Mouse (Mus musculus): ENCODE data around the gene Chst15.

Chst15 gene

DNA sequence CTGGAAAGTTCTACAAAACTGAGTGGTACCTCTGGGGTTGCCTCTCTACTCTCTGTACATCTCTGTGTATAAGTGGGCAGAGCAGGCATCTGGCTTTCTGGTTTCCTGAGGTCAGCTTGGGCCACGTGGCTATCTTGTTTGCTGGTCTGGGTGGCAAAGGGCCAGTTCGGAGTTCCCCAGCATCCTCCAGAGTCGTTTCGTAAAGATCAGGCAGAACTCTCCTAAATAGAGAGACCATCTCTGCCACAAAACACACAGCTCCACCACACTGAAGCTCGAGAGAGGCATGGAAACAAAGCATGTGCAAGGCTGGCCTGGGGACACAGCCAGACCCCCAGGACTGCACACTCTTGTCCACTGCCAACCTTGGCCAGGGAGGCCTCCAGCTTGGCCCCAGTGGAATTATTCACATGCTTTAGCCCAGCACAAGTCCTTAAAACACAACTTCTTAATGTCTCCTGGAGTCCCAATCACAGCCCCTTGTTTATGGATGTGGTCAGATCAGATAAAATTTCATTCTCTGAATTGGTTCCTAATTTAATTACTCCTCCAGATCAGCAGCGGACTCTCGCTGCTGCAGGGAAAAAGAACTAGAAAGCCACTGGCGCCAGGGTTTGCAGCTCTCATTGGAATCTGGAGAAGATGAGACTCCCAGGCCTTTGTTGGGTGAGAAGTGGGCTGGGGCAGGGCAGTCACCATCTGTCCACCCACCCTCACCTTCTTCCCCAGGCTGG lies 14.4 kb downstream of the Chst15 start:
- no peak for DNase-seq (ENCODE audit: low spot score)

DNA sequence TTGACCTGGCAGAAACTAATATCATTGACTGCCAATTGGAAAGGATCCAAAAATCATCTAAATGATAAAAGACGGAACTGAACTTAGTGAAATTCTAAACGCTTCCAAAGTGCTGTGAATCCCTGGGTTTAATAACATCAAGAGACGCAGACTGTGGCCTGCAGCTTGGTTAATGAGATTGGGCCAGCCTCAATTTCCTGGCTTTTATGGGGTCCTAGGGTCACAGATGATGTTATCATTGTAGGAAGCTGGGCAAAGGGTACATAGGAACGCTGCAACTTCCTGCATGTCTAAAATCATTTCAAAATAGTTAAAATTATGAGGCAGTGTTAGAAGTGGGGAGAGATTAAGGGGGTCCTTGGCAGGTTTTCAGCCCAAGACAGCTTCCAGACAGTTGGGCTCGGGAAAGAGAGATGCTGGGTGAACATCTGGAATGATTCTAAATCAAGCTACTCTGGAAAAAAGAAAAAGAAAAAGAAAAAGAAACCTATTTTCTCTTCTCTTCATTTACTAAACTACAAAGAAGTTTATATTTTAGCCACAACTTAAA lies 17.3 kb downstream of the Chst15 start:
- no peak for DNase-seq (ENCODE audit: low spot score)

DNA sequence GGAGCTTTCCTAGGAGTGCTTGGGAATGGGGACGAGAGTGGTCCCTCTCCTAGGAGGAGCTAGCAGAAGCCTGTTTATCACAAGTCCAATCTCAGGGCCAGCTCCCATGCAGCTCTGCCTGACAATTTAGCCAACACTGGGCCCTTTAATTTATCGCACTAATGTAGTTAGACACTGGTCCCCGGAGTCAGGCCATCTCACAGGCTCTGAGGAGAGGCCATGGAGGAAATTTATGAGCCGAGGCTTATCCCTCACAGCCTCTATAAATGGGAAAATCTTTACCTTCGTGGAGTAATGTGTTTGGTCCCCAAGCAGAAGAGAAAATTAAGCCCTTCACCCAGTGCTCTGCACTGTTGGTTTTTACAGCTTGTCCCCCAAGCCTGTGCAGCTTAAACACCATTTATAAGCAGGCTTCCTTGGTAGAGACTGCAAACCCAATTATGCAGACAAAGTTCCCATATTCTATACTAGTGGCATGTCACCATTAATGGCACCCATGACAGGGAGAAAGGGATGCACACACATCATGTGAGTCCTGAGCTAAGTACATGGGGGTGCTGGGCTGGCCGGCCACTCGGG lies 18.5 kb downstream of the Chst15 start:
- DNase-seq (ENCODE audit: low spot score): no peak

DNA sequence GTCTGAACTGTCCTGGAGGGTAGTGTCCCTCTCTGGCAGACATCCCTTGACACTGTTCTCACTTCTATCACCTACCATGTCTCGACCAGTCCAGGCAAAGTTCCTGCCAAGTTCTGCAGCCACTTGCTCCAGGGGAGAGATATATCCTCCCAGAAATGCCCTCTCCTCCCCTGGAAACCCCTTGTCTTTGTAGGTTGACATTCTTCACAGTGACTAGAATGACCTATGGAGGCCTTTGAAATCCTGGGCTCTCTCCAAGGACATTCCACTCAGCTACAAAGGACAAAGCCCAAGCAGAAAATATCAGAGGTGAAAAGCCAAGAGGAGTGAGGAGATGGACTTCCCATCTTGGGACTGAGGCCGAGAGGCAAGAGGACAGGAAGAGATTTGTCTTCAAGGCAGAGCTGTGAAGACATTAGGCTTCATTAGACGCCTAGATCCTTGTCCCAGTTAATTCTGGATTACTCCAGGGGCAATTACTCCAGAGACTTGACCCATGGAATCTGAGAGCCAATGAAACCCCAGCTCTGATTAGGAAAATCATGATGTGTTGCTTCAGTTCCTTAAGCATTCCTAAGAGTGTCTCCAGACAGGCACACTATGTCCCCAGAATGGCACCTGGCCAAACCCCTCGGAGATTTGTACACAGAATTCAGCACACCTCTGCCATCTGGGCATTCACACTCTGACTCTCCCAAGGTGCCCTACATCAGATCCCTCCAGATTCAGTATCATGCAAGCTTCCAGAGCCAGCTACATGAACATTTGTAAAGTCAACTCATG lies 20.2 kb downstream of the Chst15 start:
- no peak for DNase-seq (ENCODE audit: low spot score)

DNA sequence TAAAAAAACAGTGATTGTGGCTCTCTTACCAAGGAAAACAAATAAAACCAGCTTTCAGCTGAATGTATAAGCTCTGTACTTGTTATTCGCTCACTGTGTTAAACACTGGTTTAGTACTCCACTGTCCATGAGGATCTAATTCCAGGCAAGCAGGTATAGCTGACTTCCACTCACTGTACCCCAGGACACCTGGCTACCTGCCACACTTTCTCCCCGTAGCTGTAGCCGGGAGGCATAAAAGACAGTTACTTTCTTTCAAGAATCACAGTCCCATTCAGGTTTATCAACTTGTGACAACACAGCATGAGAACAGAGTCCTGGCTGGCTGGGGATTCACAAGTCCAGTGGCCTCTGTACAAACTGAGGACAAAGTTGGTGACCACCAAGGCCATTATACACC lies 20.9 kb downstream of the Chst15 start:
- no peak for DNase-seq (ENCODE audit: low spot score)

DNA sequence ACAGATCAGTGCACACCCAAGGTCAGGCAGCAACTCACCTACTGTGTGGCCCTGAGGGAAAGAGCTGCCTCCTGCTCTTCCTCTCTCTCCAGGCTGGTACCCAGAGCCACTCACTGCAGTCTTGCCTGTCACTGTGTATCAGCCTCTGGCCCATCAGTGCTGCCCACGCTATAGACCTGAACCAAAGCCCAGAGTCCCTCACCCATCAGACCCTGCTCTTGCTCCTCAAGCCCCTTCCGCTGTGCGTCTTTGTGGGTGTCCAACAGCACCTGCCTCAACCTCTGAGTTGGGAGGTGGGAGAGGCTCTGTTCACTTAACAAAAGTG lies 29.7 kb downstream of the Chst15 start:
- DNase-seq (ENCODE audit: low spot score): no peak

DNA sequence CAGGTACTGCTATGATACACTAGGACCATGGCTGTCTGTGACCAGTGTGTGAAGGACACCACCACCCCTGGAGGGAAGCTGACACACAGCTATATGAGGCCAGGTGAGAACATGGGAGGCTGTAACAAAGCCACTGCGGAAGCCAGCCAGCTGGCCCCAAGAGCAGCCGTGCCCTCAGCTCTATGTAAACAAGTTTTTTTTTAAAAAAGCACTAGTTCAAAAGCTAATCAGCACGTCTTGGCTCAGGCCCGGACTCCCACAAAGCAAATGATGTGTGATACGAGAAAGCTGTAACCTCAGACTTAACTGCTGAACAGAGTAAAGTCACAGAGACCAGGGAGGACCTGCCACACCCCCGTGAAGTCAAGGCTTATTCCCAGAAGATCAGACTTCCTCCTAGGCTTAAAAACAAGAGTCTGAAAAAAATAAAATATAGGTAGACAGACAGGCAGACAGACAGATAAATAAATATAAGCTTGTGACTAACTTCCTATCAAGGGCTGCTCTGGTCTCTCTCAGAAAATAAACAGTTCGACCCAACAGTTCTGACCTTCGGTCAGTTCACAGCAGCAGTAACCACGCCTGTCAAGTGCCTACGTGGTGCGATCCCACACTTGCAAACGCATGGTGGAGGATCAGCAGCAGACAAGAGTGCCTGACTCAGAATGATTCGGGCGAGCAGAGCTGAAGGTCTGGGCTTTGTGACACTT lies 30.2 kb downstream of the Chst15 start:
- no peak for DNase-seq (ENCODE audit: low spot score)

DNA sequence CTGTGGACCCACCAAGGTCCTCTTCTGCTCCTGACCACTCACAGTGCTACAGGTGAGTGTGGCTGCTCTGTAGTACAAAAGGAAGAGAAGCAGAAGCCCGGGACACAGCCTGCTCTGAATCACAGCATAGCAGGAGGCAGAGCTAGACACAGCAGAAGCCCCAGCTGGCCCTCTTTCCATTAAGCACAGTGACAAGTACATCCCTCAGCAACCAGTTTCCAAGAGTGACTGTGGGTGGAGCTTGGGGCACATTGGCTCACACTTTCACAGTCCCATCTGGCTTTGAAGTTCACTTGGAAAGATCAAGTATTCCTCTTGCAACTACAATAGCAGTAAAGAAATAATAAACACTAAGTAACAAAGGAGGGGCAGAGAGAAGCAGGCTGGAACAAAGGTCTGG lies 32.2 kb downstream of the Chst15 start:
- DNase-seq (ENCODE audit: low spot score): no peak

DNA sequence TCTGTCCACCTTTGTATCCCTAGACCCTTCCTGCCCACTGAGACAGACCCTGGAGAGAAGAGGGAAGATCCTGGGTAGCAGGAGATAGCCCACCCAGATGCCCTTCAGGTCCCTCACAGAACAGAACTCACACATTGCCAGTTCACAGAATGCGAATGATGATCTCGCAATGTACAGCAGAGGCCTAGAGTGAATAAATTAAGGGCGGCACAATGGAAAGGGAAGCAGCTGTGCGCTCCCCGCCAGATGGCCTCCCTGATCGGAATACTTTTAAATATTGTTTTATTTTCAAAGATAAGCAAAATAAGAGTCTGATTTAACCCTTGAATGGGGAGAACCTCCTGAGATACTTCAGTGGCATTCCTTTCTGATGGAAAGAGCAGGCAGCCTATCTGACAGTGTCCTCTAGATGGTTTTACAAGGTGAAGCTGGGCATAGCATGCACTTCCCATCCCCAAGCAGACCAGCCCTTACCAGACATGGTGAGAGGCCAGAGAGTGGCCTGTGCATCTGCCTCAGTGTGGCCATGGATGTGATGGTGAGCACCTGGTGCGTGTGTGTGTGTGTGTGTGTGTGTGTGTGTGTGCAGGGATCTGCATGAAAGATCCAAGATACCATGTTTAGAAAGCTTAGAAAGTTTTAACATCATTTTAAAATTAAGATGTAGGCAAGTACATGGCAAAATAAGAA lies 32.8 kb downstream of the Chst15 start:
- DNase-seq (ENCODE audit: low spot score): no peak

DNA sequence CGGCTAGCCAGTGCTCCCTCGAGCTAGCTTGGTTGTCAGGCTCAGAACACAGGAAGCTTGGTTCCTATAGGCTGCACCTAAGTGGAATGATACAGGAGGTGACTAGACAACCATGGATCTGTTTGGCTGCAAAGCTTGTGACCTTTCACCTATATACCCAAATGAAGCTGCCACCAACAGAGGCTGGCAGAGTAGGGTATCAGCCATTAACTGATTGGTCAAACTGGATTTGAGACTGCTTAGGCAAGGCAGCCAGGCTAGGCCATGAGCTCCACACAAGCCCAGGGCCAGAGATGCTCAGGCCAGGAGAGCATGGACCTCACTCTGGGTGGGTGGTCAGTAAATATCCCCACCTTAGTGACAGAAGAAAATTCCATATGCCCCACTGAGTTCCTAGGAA lies 34.5 kb downstream of the Chst15 start:
- DNase-seq (ENCODE audit: low spot score): no peak

DNA sequence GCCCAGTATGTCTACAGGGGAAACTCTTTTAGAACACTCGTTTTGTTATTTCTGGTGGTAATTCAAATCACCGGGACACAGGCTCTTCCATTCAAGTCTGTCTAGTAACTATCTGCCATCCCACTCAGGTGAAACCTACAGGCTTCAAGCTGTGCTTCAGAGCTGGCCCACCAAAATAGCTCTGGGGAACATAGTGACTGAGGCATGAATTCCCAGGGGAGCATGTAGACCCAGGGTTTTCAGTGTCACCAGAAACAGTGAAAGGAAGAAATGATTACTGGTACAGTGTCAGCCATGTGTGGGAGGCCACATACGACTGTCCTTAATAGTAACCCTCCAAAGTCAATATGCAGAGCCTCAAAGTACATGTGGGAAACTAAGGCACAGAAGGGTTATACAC lies 34.9 kb downstream of the Chst15 start:
- DNase-seq (ENCODE audit: low spot score): no peak

DNA sequence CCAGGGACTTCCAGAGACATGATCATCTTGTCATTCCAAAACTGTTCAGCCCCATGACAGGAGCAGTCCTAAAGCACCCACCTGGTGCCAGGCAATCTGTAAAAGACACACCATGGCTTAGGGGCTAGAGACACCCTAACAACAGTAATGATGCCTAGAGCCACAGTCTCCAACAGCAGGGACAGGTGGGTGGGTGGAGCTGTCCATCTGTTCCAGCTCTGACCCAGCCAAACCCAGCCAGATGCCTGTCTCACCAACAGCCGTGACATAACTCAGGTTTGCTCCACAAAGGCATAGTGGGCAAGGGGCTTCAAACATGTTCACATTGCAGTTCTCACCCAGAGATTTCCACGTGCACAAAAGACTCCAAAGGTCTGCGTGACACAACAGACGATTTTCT lies 35.3 kb downstream of the Chst15 start:
- no peak for DNase-seq (ENCODE audit: low spot score)

DNA sequence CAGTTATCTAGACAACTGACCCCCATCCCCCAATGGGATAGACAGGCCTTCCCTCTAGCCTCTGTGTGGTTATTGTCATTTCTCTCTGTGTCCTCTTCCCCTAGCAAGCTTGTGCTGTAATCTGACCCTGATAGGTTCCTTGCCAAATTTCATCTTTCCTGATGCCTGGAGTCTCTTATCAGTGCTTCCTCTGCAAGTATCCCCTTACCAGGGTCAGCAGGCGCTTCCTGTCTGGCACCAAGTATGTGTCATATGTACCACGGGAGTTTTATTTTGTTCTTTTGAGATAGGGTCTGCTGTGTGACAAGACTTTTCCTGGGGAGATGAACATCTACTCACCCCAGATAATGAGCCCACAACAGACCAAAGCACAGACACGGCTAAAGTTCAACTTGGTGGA lies 38.4 kb downstream of the Chst15 start:
- no peak for DNase-seq (ENCODE audit: low spot score)

DNA sequence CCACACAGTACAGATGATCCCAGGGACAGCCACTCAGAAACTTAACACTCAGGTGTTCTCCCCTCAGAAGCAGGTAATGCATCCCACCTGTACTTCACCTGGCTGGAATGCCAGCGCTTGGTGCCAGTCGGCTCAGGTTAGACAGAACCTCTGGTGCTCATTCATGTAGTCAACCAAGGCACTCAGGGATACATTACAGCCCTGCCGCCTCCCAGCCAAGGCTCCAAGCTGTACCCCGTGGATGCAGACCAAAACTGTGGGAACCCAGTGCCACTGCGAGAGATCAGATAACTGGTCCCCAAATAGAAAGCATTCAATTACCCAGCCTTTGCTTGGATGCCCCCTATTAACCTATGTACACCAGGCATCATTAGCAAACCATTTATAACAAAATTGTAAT lies 40.7 kb downstream of the Chst15 start:
- no peak for DNase-seq (ENCODE audit: low spot score)

DNA sequence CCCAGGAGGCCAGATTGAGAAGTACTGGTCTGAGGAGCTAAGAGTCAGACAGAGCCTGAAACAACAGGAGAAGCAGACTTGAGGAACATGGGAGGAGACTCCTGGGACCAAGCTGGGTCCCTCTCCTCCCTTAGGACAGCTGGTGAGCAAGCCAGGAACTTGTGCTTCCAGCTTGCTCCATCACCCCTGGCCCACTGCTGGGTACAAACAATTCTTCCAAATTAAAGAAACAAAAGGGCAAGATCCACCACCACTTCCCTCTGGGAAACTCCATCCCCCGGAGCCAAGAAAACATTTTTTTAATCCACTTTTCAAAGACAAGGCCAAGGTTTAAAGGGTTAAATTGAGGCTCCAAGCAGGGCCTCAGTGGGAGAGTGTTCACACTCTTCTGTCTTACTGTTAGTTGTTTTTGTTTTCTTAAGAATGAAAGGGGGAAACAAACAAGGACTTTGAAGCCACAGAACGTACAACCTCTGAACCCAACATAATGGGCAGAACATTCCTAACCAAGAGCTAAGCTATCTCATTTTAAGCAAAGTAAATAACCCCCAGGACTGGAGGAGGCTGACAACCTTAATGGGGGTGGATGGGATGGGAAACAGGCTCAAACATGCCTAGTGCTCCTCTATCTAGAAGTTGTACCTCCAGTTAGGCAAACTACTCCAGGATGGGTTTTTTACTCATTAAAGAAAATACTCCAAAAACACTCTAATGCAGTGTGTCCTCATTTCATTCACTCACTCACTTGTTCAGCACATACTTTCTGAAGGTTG lies 43.1 kb downstream of the Chst15 start:
- no peak for DNase-seq (ENCODE audit: low spot score)

DNA sequence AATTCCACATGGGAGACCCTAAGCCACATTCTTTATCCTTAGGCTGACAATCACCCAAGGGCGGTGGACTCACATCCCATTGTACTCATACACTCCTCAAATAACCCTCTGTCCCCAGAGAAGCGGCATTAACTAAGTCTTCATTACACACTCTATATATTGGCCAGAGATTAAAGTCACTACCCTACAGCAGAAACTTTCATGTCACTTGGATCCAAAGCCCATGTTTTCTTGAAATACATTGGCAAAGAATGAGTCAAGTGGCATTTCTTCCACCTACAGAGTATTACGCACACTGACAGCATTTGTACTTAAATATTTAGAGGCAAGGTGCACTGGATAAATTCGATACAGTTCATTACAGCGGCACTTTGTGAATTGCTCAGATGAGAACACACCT lies 44.0 kb downstream of the Chst15 start:
- no peak for DNase-seq (ENCODE audit: low spot score)

DNA sequence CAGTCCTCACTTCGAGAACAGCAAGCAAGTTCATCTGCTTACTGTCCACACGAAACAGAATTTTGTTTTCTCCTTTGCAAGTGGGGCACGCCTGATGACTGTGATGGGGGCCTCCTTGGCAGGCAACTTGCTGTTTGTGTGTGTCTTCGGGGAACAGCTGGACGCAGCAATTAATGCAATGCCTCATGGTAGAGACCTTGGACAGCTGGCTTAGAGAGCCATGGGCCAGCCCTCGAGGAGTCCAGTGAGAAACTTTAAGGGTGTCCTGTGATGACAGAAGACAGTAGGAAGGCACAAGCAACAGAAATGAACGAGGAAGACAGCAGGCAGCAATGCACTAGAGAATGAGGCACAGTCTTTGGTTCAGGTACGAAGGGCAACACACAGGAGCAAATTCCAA lies 46.7 kb downstream of the Chst15 start:
- no peak for DNase-seq (ENCODE audit: low spot score)

DNA sequence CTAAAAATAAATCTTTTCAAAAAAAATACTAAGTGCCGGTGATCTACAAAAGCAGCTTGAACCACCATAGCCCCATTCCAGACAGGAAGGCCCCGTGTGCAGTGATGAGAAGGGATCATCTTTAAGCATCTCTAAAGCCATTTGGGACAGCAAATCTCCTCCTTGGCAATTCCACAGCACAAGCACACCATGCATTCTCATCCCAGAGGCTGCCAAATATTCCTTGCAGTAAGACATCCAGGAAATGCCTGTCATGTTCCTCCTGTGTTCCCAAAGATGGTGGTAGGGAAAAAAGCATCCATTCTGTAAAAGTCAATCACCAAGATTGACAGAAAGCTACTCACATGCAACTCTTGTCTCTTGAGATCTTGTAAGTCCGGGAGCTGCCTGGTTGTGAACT lies 47.4 kb downstream of the Chst15 start:
- DNase-seq (ENCODE audit: low spot score): no peak

DNA sequence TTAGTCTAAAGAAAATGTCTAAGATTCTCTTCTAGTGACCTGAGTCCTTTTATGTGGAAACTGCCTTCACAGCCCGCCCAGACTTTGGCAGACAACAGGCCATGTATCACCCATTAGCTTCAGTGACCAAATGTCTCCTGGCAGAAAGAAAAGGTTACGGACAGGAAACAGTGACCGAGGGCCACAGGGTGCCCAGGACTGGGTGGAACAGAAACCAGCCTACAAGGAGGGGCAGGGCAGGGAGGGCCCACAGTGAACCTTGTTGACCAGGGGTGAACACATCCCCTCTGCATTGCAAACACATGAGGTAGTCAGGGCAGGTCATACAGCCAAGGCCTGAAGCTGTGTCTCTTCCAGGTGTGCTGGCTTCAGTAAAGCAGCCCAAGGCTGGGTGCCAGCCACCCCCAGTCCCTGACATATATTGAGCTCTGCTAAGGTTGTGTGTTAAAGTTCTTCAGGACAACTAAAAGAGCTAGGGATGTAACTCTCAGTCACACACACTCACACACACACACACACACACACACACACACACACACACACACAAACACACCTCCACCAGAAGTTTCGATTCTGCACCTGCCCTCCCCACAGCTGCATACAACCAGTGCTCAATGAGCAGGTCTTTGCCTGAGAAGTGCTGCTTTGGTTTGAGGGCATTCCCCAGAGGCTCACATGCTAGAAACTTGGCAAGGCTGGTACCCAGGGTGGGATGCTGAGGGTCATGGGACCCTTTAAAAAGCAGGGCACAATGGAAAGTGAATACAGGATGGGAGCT lies 49.1 kb downstream of the Chst15 start:
- no peak for DNase-seq (ENCODE audit: low spot score)

DNA sequence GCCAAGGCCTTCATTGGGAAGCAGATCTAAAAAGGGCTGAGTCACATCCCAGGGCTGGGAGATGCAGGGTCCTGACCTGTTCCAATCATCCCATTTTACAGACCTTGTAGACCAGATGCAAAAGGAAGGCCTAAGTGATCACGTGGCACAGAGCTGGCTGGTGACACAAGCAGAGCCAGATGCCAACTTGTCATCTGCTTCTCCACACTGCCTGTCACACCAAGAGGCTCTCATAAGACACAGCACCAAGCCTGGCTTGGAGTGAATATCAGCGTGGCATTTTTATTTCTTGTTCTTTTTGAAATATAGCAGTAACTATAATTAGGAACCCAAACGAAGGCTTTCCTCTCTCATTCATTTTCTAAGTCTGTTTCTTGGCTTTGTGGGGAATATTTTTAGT lies 52.3 kb downstream of the Chst15 start:
- DNase-seq (ENCODE audit: low spot score): no peak

DNA sequence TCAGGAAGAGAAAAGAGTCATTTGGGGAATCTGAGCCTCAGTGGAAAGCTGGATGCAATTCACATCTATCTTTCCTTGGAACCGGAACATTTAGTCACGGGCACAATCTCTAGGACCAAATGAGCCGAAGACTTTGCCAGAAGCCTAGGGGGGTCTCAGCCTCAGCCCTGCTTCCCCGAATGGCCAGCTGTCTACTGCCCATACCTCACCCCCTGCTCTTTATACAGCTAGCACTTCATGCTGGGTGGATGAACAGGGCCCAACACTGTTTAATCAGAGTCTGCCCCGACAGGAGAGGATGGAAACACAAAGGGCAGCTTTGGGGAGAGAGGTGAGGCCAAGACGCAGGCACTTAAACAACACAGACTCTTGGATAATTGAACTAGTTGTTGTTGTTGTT lies 53.8 kb downstream of the Chst15 start:
- DNase-seq (ENCODE audit: low spot score): no peak

Measured in ovary, postnatal 10 days (tissue).